Comparison of ENCODE assay signal across 13 mouse cellular contexts in the genomic region with DNA sequence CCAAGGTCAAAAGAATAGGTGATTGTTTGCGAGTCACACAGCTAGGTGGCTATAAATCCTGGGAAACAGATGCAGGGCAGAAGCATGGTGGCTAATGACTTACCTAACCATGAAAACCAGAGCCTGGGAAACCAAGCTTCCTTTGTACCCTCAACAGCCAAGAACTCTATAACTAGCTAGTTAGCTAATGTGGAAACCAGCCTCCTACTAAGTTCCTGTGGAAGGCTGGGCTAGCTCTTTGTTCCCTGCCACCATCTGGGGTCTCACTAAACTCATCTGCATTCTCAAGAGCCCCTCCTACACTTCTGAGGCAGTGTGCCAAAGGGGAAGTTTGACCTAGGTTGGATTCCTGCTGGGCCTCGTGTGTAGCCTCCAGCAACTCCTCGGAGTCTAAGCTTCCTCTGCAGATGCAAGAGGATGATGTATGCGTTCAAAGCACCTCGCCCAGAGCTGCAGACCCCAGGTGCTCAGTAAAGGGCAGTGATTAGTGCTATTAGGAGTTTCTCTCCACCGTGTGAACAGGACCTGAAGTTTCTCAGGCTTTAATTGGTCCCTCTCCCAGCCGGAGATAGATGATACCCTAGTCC.
DNase-seq lines count a peak whose midpoint lies in the region; ATAC-seq and TF ChIP-seq lines count a peak whose summit lies in the region.
"Had no signal": no experiment of that assay in that cellular context is flagged by ENCODE, and none has a peak within 500 bp of the region (broad histone marks: within the 10 kb centered on the region; RNA-seq: fewer than 3 reads in every experiment).

No protein-coding gene starts in this region.

- H3K27ac ChIP-seq in kidney, embryonic 16.5 days (ENCODE audit: low read length): peak overlapping the region; percentile 64
- H3K27ac ChIP-seq in hindbrain, embryonic 14.5 days: peak overlapping the region; percentile 59; the same call in 1 of the 2 replicates
- peak overlapping the region; percentile 54 for H3K27ac ChIP-seq in midbrain, embryonic 13.5 days

- 20% methylated on average over 7 of the region's 7 CpGs for whole genome bisulfite sequencing in kidney, embryonic 16.5 days
- 20% methylated on average over 7 of the region's 7 CpGs for WGBS in hindbrain, embryonic 14.5 days
- 40% methylated on average over 7 of the region's 7 CpGs for WGBS in midbrain, embryonic 13.5 days

- H3K9ac ChIP-seq in kidney, embryonic 16.5 days (replicated peaks; ENCODE audit: low read length): no peak overlapping the region
- H3K9ac ChIP-seq in hindbrain, embryonic 14.5 days: no peak overlapping the region
- no peak overlapping the region for H3K9ac ChIP-seq in midbrain, embryonic 13.5 days (replicated peaks)

- peak; percentile 47; the same call in 1 of the 2 replicates for ATAC-seq in kidney, embryonic 16.5 days (ENCODE audit: low FRiP score, low TSS enrichment)
- peak; percentile 24; the same call in 1 of the 2 replicates for ATAC-seq in hindbrain, embryonic 14.5 days (ENCODE audit: low FRiP score)
- peak; percentile 69 for ATAC-seq in midbrain, embryonic 13.5 days
- no peak for ATAC-seq in megakaryocyte, adult 5-6 weeks (ENCODE audit: poor library complexity, severe bottlenecking)
- ATAC-seq: Patski had no signal

- no peak overlapping the region for H3K4me2 ChIP-seq in kidney, embryonic 16.5 days (replicated peaks; ENCODE audit: low read depth, low read length)
- no peak overlapping the region for H3K4me2 ChIP-seq in hindbrain, embryonic 14.5 days (replicated peaks)
- no peak overlapping the region for H3K4me2 ChIP-seq in midbrain, embryonic 13.5 days (replicated peaks)

- H3K9me3 ChIP-seq in kidney, embryonic 16.5 days (ENCODE audit: low read length): no peaks in the 10 kb centered on the region
- H3K9me3 ChIP-seq in hindbrain, embryonic 14.5 days (ENCODE audit: control insufficient read depth, low read length): no peaks in the 10 kb centered on the region
- H3K9me3 ChIP-seq in midbrain, embryonic 13.5 days: no peaks in the 10 kb centered on the region

- no peak for TF ChIP-seq POLR2A in brain, embryonic 14.5 days (IDR thresholded peaks at IDR 0.05; ENCODE audit: borderline replicate concordance, extremely low read depth, insufficient read depth, insufficient read length, poor library complexity, severe bottlenecking)

- TF ChIP-seq CTCF in brain, embryonic 14.5 days (IDR thresholded peaks at IDR 0.05; ENCODE audit: borderline replicate concordance, extremely low read depth, insufficient read depth, insufficient read length): no peak

- H3K36me3 ChIP-seq in kidney, embryonic 16.5 days (ENCODE audit: insufficient read depth, low read length): peaks cover 25% of the 10 kb centered on the region
- peaks cover 15% of the 10 kb centered on the region for H3K36me3 ChIP-seq in hindbrain, embryonic 14.5 days (replicated peaks; ENCODE audit: control insufficient read depth, insufficient read depth)
- peaks cover 41% of the 10 kb centered on the region for H3K36me3 ChIP-seq in midbrain, embryonic 13.5 days

- DNase-seq in kidney, postnatal 10 days: no peak
- peak; percentile 87 for DNase-seq in brain, embryonic 14.5 days (ENCODE audit: low read depth)
- peak; percentile 50 for DNase-seq in hindbrain, embryonic 14.5 days (ENCODE audit: low spot score)
- no peak for DNase-seq in frontal cortex, adult 2 months (ENCODE audit: extremely low spot score in 1 of 2, low spot score in 1 of 2)
- no peak for DNase-seq in urinary bladder, postnatal 4 days (ENCODE audit: low spot score in 2 of 2)
- DNase-seq: cerebellum, adult 2 months; gastrocnemius, postnatal 14 days; heart, postnatal 36 days had no signal

- no peak overlapping the region for H3K4me3 ChIP-seq in kidney, embryonic 16.5 days (ENCODE audit: low read length)
- H3K4me3 ChIP-seq in hindbrain, embryonic 14.5 days (replicated peaks; ENCODE audit: low read length): no peak overlapping the region
- no peak overlapping the region for H3K4me3 ChIP-seq in midbrain, embryonic 13.5 days (replicated peaks)
- H3K4me3 ChIP-seq: megakaryocyte, embryonic 14.5 days had no signal

- no peaks in the 10 kb centered on the region for H3K27me3 ChIP-seq in kidney, embryonic 16.5 days (ENCODE audit: insufficient read depth, low read length)
- no peaks in the 10 kb centered on the region for H3K27me3 ChIP-seq in hindbrain, embryonic 14.5 days (ENCODE audit: control insufficient read depth, insufficient read depth, low read length)
- H3K27me3 ChIP-seq in midbrain, embryonic 13.5 days: no peaks in the 10 kb centered on the region
- H3K27me3 ChIP-seq: Patski had no signal

- peaks cover 10% of the 10 kb centered on the region for H3K4me1 ChIP-seq in kidney, embryonic 16.5 days (ENCODE audit: insufficient read depth, low read length)
- H3K4me1 ChIP-seq in hindbrain, embryonic 14.5 days (replicated peaks; ENCODE audit: control insufficient read depth, insufficient read depth, low read length): peaks cover 23% of the 10 kb centered on the region
- H3K4me1 ChIP-seq in midbrain, embryonic 13.5 days (replicated peaks): peaks cover 38% of the 10 kb centered on the region
- H3K4me1 ChIP-seq: megakaryocyte, embryonic 14.5 days had no signal

Comparison
In these comparisons a context has a peak if more than half of its experiments do, and no peak if none do; other contexts are left out.
1. DNase-seq: peak in brain, embryonic 14.5 days (single experiment) and hindbrain, embryonic 14.5 days (single experiment); none in kidney, postnatal 10 days (single experiment), frontal cortex, adult 2 months (0 of 2) and urinary bladder, postnatal 4 days (0 of 2).
2. Peak in every context shown above with its lines, with median percentiles within 50 percentile points of each other: H3K27ac ChIP-seq.